ENCODE assay signal across 14 mouse cellular contexts in the genomic region with DNA sequence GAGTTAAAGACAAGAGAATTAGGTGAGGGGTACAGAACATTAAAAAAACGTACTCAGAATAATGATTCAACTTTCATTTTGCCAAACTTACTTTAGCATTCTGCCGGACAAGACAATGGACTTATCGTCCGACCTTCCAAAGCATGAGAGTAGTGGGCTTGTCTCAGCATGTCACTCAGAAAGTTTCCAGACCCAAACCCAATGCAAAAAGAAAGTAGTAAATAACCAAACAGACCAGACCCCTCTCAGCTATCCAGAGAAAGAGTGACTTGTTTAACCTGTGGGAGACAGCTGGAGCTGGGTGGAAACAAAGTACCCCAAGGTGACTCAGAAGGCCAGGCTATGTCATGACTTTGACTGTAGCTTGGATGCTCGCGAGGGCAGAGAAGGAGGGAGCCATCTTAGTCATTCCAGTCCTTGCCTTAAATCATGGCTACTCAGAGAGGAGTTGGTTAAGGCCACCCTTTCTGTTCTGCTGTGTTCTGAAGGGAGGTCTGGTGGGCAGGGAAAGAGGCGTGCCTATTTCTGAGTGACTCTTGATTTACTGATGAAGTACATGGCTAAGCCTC. TPM values are rescaled to one million over a fixed set of nuclear protein-coding genes. Genes with fewer than 3 reads are reported as not detected.
A peak's percentile ranks its signal among the peaks of the same experiment; 100 is the strongest.
DNase-seq lines count a peak whose midpoint lies in the region; ATAC-seq lines count a peak whose summit lies in the region.
"Had no signal": no experiment of that assay in that cellular context is flagged by ENCODE, and none has a peak within 500 bp of the region (broad histone marks: within the 10 kb centered on the region; RNA-seq: fewer than 3 reads in every experiment).

No protein-coding gene starts in this region.

- peaks cover 27% of the 10 kb centered on the region for H3K36me3 ChIP-seq in forebrain, embryonic 13.5 days (ENCODE audit: poor library complexity, severe bottlenecking)
- H3K36me3 ChIP-seq in forebrain, embryonic 11.5 days (ENCODE audit: control insufficient read depth, insufficient read depth, low read length) = peaks cover 5% of the 10 kb centered on the region; the same call in 1 of the 2 replicates
- peaks cover 24% of the 10 kb centered on the region for H3K36me3 ChIP-seq in midbrain, embryonic 13.5 days
- H3K36me3 ChIP-seq in midbrain, embryonic 11.5 days (ENCODE audit: control insufficient read depth, insufficient read depth, low read length) = peaks cover 8% of the 10 kb centered on the region
- H3K36me3 ChIP-seq in erythroblast, embryonic 14.5 days (ENCODE audit: control insufficient read depth) = peaks cover 54% of the 10 kb centered on the region

- no peak overlapping the region for H3K4me3 ChIP-seq in forebrain, embryonic 13.5 days
- H3K4me3 ChIP-seq in forebrain, embryonic 11.5 days (ENCODE audit: low read depth, low read length) = no peak overlapping the region
- no peak overlapping the region for H3K4me3 ChIP-seq in midbrain, embryonic 13.5 days (replicated peaks)
- no peak overlapping the region for H3K4me3 ChIP-seq in midbrain, embryonic 11.5 days (ENCODE audit: low read depth, low read length)
- peak overlapping the region; percentile 70 for H3K4me3 ChIP-seq in erythroblast, embryonic 14.5 days (replicated peaks)
- H3K4me3 ChIP-seq: embryonic facial prominence, embryonic 15.5 days had no signal

- no peaks in the 10 kb centered on the region for H3K9me3 ChIP-seq in forebrain, embryonic 13.5 days (replicated peaks)
- H3K9me3 ChIP-seq in forebrain, embryonic 11.5 days (ENCODE audit: control insufficient read depth, low read length) = peaks cover 4% of the 10 kb centered on the region; the same call in 1 of the 2 replicates
- H3K9me3 ChIP-seq in midbrain, embryonic 13.5 days = no peaks in the 10 kb centered on the region
- H3K9me3 ChIP-seq in midbrain, embryonic 11.5 days (ENCODE audit: control insufficient read depth, low read length) = no peaks in the 10 kb centered on the region
- H3K9me3 ChIP-seq in erythroblast, embryonic 14.5 days (ENCODE audit: control insufficient read depth, low read length) = no peaks in the 10 kb centered on the region
- H3K9me3 ChIP-seq: embryonic facial prominence, embryonic 15.5 days had no signal

- H3K4me2 ChIP-seq in forebrain, embryonic 13.5 days = peak overlapping the region; percentile 85
- no peak overlapping the region for H3K4me2 ChIP-seq in forebrain, embryonic 11.5 days (ENCODE audit: low read depth, low read length, severe bottlenecking)
- peak overlapping the region; percentile 17; the same call in 1 of the 2 replicates for H3K4me2 ChIP-seq in midbrain, embryonic 13.5 days (replicated peaks)
- H3K4me2 ChIP-seq in midbrain, embryonic 11.5 days = no peak overlapping the region

- no peak for ATAC-seq in forebrain, embryonic 13.5 days
- no peak for ATAC-seq in forebrain, embryonic 11.5 days (replicated peaks; ENCODE audit: low FRiP score)
- no peak for ATAC-seq in midbrain, embryonic 13.5 days
- no peak for ATAC-seq in midbrain, embryonic 11.5 days (ENCODE audit: low FRiP score)
- ATAC-seq: activated CD4-positive, CD25-positive, alpha-beta regulatory T cell, adult 4 months had no signal

- no peaks in the 10 kb centered on the region for H3K27me3 ChIP-seq in forebrain, embryonic 13.5 days
- no peaks in the 10 kb centered on the region for H3K27me3 ChIP-seq in forebrain, embryonic 11.5 days (ENCODE audit: control insufficient read depth, insufficient read depth, low read length)
- H3K27me3 ChIP-seq in midbrain, embryonic 13.5 days = no peaks in the 10 kb centered on the region
- H3K27me3 ChIP-seq in midbrain, embryonic 11.5 days (ENCODE audit: control insufficient read depth, insufficient read depth, low read length) = no peaks in the 10 kb centered on the region
- no peaks in the 10 kb centered on the region for H3K27me3 ChIP-seq in erythroblast, embryonic 14.5 days (ENCODE audit: control insufficient read depth)
- H3K27me3 ChIP-seq: embryonic facial prominence, embryonic 15.5 days had no signal

- 91% methylated on average over 7 of the region's 7 CpGs for WGBS in forebrain, embryonic 13.5 days
- 90% methylated on average over 7 of the region's 7 CpGs for WGBS in forebrain, embryonic 11.5 days
- 92% methylated on average over 7 of the region's 7 CpGs for WGBS in midbrain, embryonic 13.5 days
- WGBS in midbrain, embryonic 11.5 days = 94% methylated on average over 7 of the region's 7 CpGs

- 0 out of 2 replicates have a peak overlapping the region, but pooled peaks have one; percentile 6 for H3K9ac ChIP-seq in forebrain, embryonic 13.5 days
- H3K9ac ChIP-seq in forebrain, embryonic 11.5 days (ENCODE audit: low read length) = no peak overlapping the region
- no peak overlapping the region for H3K9ac ChIP-seq in midbrain, embryonic 13.5 days (replicated peaks)
- H3K9ac ChIP-seq in midbrain, embryonic 11.5 days (ENCODE audit: low read length) = no peak overlapping the region
- H3K9ac ChIP-seq: embryonic facial prominence, embryonic 15.5 days had no signal

- no peak overlapping the region for H3K27ac ChIP-seq in forebrain, embryonic 13.5 days
- H3K27ac ChIP-seq in forebrain, embryonic 11.5 days (ENCODE audit: low read depth, low read length) = no peak overlapping the region
- no peak overlapping the region for H3K27ac ChIP-seq in midbrain, embryonic 13.5 days
- H3K27ac ChIP-seq in midbrain, embryonic 11.5 days (ENCODE audit: low read depth, low read length) = no peak overlapping the region
- H3K27ac ChIP-seq: embryonic facial prominence, embryonic 15.5 days had no signal

- DNase-seq in forebrain, embryonic 11.5 days (ENCODE audit: low spot score) = no peak
- DNase-seq in midbrain, embryonic 11.5 days (ENCODE audit: low spot score, missing footprints) = no peak
- peak; percentile 40 for DNase-seq in testis, postnatal 10 days (ENCODE audit: low spot score)
- no peak for DNase-seq in gastrocnemius, adult 18-20 months (ENCODE audit: low spot score)
- DNase-seq in Muller cell, postnatal 12 days (ENCODE audit: inconsistent ontology term) = no peak
- DNase-seq: cerebellum, adult 18-20 months; kidney, adult 11 months; retina, postnatal 1 day; thymus, postnatal 25 days had no signal

- peaks cover 25% of the 10 kb centered on the region for H3K4me1 ChIP-seq in forebrain, embryonic 13.5 days
- peaks cover 7% of the 10 kb centered on the region; the same call in 1 of the 2 replicates for H3K4me1 ChIP-seq in forebrain, embryonic 11.5 days (replicated peaks; ENCODE audit: control insufficient read depth, insufficient read depth, low read length)
- H3K4me1 ChIP-seq in midbrain, embryonic 13.5 days (replicated peaks) = peaks cover 32% of the 10 kb centered on the region
- H3K4me1 ChIP-seq in midbrain, embryonic 11.5 days (ENCODE audit: control insufficient read depth, insufficient read depth, low read length) = peaks cover 9% of the 10 kb centered on the region; the same call in 1 of the 2 replicates
- peaks cover 73% of the 10 kb centered on the region for H3K4me1 ChIP-seq in erythroblast, embryonic 14.5 days (ENCODE audit: control insufficient read depth)

RNA-seq across cellular contexts. Expression of gene Agpat4, which starts 2.8 kb away (rescaled TPM):
- polyA plus RNA-seq in forebrain, embryonic 13.5 days (2015; fragmentation: Nextera tagmentation; extraction: Ambion mirVana) = 46.5 and 47.3 TPM in 2 replicates
- polyA plus RNA-seq in forebrain, embryonic 11.5 days (2014; fragmentation: Nextera tagmentation; extraction: Ambion mirVana) = 31.1 and 35.6 TPM in 2 replicates
- 51.6 and 51.9 TPM in 2 replicates for polyA plus RNA-seq in midbrain, embryonic 13.5 days (2015; fragmentation: Nextera tagmentation; extraction: Ambion mirVana)
- polyA plus RNA-seq in midbrain, embryonic 11.5 days (2014; fragmentation: Nextera tagmentation; extraction: Ambion mirVana) = 22.9 and 24.6 TPM in 2 replicates
- 7.2 and 7.6 TPM in 2 replicates for polyA plus RNA-seq in erythroblast, embryonic 14.5 days (2012)
- total RNA-seq in gastrocnemius, adult 18-20 months (2021) = 1 to 10 TPM; 1.5 to 2.0 TPM

Comparison
In these comparisons a context has a peak if more than half of its experiments do, and no peak if none do; other contexts are left out.
1. H3K4me2 ChIP-seq: peak in forebrain, embryonic 13.5 days (single experiment) and midbrain, embryonic 13.5 days (single experiment); none in forebrain, embryonic 11.5 days (single experiment) and midbrain, embryonic 11.5 days (single experiment).